ENCODE assay signal across 18 mouse cellular contexts in genomic region chr6:37913525-37913924, GRCm38 (mm10).
"Had no signal": no experiment of that assay in that cellular context is flagged by ENCODE, and none has a peak within 500 bp of the region (broad histone marks: within the 10 kb centered on the region; RNA-seq: fewer than 3 reads in every experiment).

No protein-coding gene starts in this region.

- H3K9me3 ChIP-seq: kidney, embryonic 15.5 days; limb, embryonic 13.5 days; liver, embryonic 15.5 days had no signal

- H3K4me2 ChIP-seq: kidney, embryonic 15.5 days; limb, embryonic 13.5 days; liver, embryonic 11.5 days; liver, embryonic 15.5 days; lung, embryonic 14.5 days; neural tube, embryonic 13.5 days had no signal

- H3K27ac ChIP-seq: kidney, embryonic 15.5 days; limb, embryonic 13.5 days; liver, embryonic 15.5 days; midbrain, embryonic 10.5 days; neural tube, embryonic 13.5 days had no signal

- H3K4me1 ChIP-seq: kidney, embryonic 15.5 days; limb, embryonic 13.5 days; liver, embryonic 15.5 days; midbrain, embryonic 10.5 days; neural tube, embryonic 13.5 days had no signal

- DNase-seq: kidney, postnatal 14 days; layer of hippocampus, adult 9-11 months; left cerebral cortex, postnatal 4 days; lung, embryonic 14.5 days; lung, postnatal 10 days; lung, postnatal 4 days; retina, postnatal 1 day; right cerebral cortex, postnatal 4 days; spleen, adult 18-20 months; thymus, adult 18-20 months; thymus, postnatal 14 days had no signal

- H3K4me3 ChIP-seq: kidney, embryonic 15.5 days; limb, embryonic 13.5 days; liver, embryonic 15.5 days; midbrain, embryonic 10.5 days; neural tube, embryonic 13.5 days had no signal

- H3K27me3 ChIP-seq: kidney, embryonic 15.5 days; limb, embryonic 13.5 days; liver, embryonic 15.5 days; neural tube, embryonic 13.5 days had no signal

- ATAC-seq: midbrain, embryonic 16.5 days had no signal

- H3K9ac ChIP-seq: kidney, embryonic 15.5 days; limb, embryonic 13.5 days; liver, embryonic 15.5 days; lung, embryonic 14.5 days; neural tube, embryonic 13.5 days had no signal
